Comparison of ENCODE assay signal across 8 mouse cellular contexts in genomic region chr13:36727779-36728470, GRCm38 (mm10). TPM values are rescaled to one million over a fixed set of nuclear protein-coding genes. Genes with fewer than 3 reads are reported as not detected.
A peak's percentile ranks its signal among the peaks of the same experiment; 100 is the strongest.
DNase-seq lines count a peak whose midpoint lies in the region; ATAC-seq lines count a peak whose summit lies in the region.

No protein-coding gene starts in this region.

- WGBS in embryonic facial prominence, embryonic 10.5 days, result under 1% methylated on average over 23 of the region's 23 CpGs
- WGBS in intestine, embryonic 15.5 days, result 12% methylated on average over 23 of the region's 23 CpGs
- WGBS in neural tube, embryonic 13.5 days, result under 1% methylated on average over 20 of the region's 23 CpGs

- H3K4me3 ChIP-seq in embryonic facial prominence, embryonic 10.5 days, result peak overlapping the region; percentile 55
- peak overlapping the region; percentile 25 for H3K4me3 ChIP-seq in intestine, embryonic 15.5 days (replicated peaks)
- peak overlapping the region; percentile 54 for H3K4me3 ChIP-seq in neural tube, embryonic 13.5 days

- peaks cover 100% of the 10 kb centered on the region for H3K27me3 ChIP-seq in embryonic facial prominence, embryonic 10.5 days (replicated peaks; ENCODE audit: low read depth, poor library complexity, severe bottlenecking)
- peaks cover 70% of the 10 kb centered on the region for H3K27me3 ChIP-seq in intestine, embryonic 15.5 days (replicated peaks)
- H3K27me3 ChIP-seq in neural tube, embryonic 13.5 days, result peaks cover 84% of the 10 kb centered on the region

- peaks cover 45% of the 10 kb centered on the region for H3K4me1 ChIP-seq in embryonic facial prominence, embryonic 10.5 days
- H3K4me1 ChIP-seq in intestine, embryonic 15.5 days (replicated peaks), result peaks cover 18% of the 10 kb centered on the region
- peaks cover 53% of the 10 kb centered on the region for H3K4me1 ChIP-seq in neural tube, embryonic 13.5 days (replicated peaks)

- DNase-seq in left cerebral cortex, postnatal 4 days, result peak; percentile 59
- no peak for DNase-seq in left cerebral cortex, adult 18-20 months (ENCODE audit: low spot score in 2 of 2)
- peak; percentile 29 for DNase-seq in embryonic facial prominence, embryonic 10.5 days (ENCODE audit: low spot score)
- no peak for DNase-seq in gastrocnemius, postnatal 14 days
- DNase-seq in thymus, postnatal 25 days, result no peak

- intact Hi-C loops in left cerebral cortex, postnatal 4 days (cut with DNase I), result loop anchor here (5.0 kb wide), 1 partner anchor 611 kb away; the partner anchor contains the start of genes Fars2 and Lyrm4
- intact Hi-C loops in gastrocnemius, postnatal 14 days (cut with DNase I; ENCODE audit: low total_unique reads), result no loop called here

- H3K36me3 ChIP-seq in embryonic facial prominence, embryonic 10.5 days (replicated peaks), result no peaks in the 10 kb centered on the region
- H3K36me3 ChIP-seq in intestine, embryonic 15.5 days, result no peaks in the 10 kb centered on the region
- no peaks in the 10 kb centered on the region for H3K36me3 ChIP-seq in neural tube, embryonic 13.5 days

- H3K9ac ChIP-seq in intestine, embryonic 15.5 days, result no peak overlapping the region
- peak overlapping the region; percentile 87 for H3K9ac ChIP-seq in neural tube, embryonic 13.5 days

- no peaks in the 10 kb centered on the region for H3K9me3 ChIP-seq in embryonic facial prominence, embryonic 10.5 days
- H3K9me3 ChIP-seq in intestine, embryonic 15.5 days, result no peaks in the 10 kb centered on the region
- no peaks in the 10 kb centered on the region for H3K9me3 ChIP-seq in neural tube, embryonic 13.5 days

- peak overlapping the region; percentile 53 for H3K4me2 ChIP-seq in intestine, embryonic 15.5 days (replicated peaks)
- H3K4me2 ChIP-seq in neural tube, embryonic 13.5 days, result peak overlapping the region; percentile 72

- H3K27ac ChIP-seq in embryonic facial prominence, embryonic 10.5 days (replicated peaks), result peak overlapping the region; percentile 59; the same call in 1 of the 2 replicates
- H3K27ac ChIP-seq in intestine, embryonic 15.5 days, result no peak overlapping the region
- peak overlapping the region; percentile 97 for H3K27ac ChIP-seq in neural tube, embryonic 13.5 days (replicated peaks)

- ATAC-seq in intestine, embryonic 15.5 days, result no peak
- ATAC-seq in neural tube, embryonic 13.5 days (ENCODE audit: low read depth), result no peak
- ATAC-seq in CD4-positive, CD25-positive, alpha-beta regulatory T cell, adult 4 months, result no peak

RNA-seq across cellular contexts. Expression of gene Nrn1, which starts 7.0 kb away (rescaled TPM):
- 10 to 100 TPM; 22.6 to 29.6 TPM for total RNA-seq in left cerebral cortex, postnatal 4 days (2021)
- 100 to 1,000 TPM; 277 to 333 TPM for total RNA-seq in left cerebral cortex, adult 18-20 months (2021)
- polyA plus RNA-seq in embryonic facial prominence, embryonic 10.5 days (2016; fragmentation: Nextera tagmentation; extraction: Ambion mirVana), result 2.9 and 3.4 TPM in 2 replicates
- 49.6 and 55.1 TPM in 2 replicates for polyA plus RNA-seq in intestine, embryonic 15.5 days (2015; fragmentation: Nextera tagmentation; extraction: Ambion mirVana)
- polyA plus RNA-seq in neural tube, embryonic 13.5 days (2015; fragmentation: Nextera tagmentation; extraction: Ambion mirVana), result 74.3 and 74.7 TPM in 2 replicates
- 10 to 100 TPM; 56.1 to 63.6 TPM for polyA plus RNA-seq in CD4-positive, CD25-positive, alpha-beta regulatory T cell, adult 4 months (2017; shearing (Covaris generic))
- 1 to 10 TPM; 1.5 to 1.7 TPM for total RNA-seq in gastrocnemius, postnatal 14 days (2021)

Comparison
In these comparisons a context has a peak if more than half of its experiments do, and no peak if none do; other contexts are left out.
1. DNase-seq: peak in left cerebral cortex, postnatal 4 days (single experiment) and embryonic facial prominence, embryonic 10.5 days (single experiment); none in left cerebral cortex, adult 18-20 months (0 of 2), gastrocnemius, postnatal 14 days (single experiment) and thymus, postnatal 25 days (single experiment).
2. RNA of gene Nrn1, which starts 7.0 kb away (polyA plus RNA-seq): 74.3 to 74.7 TPM in neural tube, embryonic 13.5 days, 56.1 to 63.6 TPM in CD4-positive, CD25-positive, alpha-beta regulatory T cell, adult 4 months and 49.6 to 55.1 TPM in intestine, embryonic 15.5 days; 2.9 to 3.4 TPM in embryonic facial prominence, embryonic 10.5 days; every median in the first group is over 10 times any median in the second.
3. Peak in every context shown above with its lines, with median percentiles within 50 percentile points of each other: H3K4me3 ChIP-seq.